Mouse (Mus musculus) ES-E14 (cell line): Measurements from ENCODE around the gene Tom1l2.

Experiments
- HCFC1 ChIP-seq: IDR thresholded peaks from 2 replicates; pipeline ENCODE4 v1.6.1; 2012; ENCODE audit warnings: low read length, inconsistent platforms, borderline replicate concordance; ENCODE audit not compliant: insufficient read depth
- MAFK ChIP-seq: IDR thresholded peaks from 2 replicates; pipeline ENCODE4 v1.6.1; 2014; ENCODE audit warnings: mild to moderate bottlenecking, low read depth, low read length, inconsistent platforms; ENCODE audit not compliant: insufficient read depth
- ZC3H11A ChIP-seq: IDR thresholded peaks from 2 replicates; pipeline ENCODE4 v1.6.1; 2012; ENCODE audit warnings: low read depth, mild to moderate bottlenecking, inconsistent platforms, low read length, borderline replicate concordance
- ZNF384 ChIP-seq: IDR thresholded peaks from 2 replicates; pipeline ENCODE4 v1.6.1; 2012; ENCODE audit warnings: low read depth, low read length, inconsistent platforms

DNA sequence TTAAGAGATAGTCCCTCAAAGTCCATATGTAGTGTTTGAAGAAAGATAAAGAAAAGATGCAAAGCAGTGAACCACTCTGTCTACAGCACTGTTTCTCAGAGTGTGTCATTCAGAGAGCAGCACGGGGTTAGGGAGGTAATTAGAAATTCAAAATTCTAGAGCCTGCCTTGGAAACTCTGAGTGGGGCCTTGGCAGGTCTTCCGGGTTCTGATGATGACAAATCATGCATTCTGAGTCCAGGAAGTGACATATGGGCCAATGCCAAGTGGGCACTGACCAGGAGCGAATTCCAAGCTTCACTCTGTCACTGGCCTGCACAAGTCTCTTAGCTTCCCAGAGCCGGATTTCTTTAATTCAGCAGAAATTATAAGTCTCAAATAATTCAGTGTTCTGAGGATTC is 6.2 kb downstream of the Tom1l2 start:
- TF ChIP-seq ZC3H11A: no peak
- TF ChIP-seq MAFK: no peak
- TF ChIP-seq HCFC1: no peak
- no peak for TF ChIP-seq ZNF384
